Mouse (Mus musculus) WW6 (cell line): ENCODE results near the gene Chst14.
A peak's percentile ranks its signal among the peaks of the same experiment; 100 is the strongest.

Experiments
- DNase-seq: peaks from one replicate; pipeline ENCODE4 v3.0.0-alpha.2; 2013; ENCODE audit warnings: low read depth, low spot score

Chst14 gene

GRCm38 (mm10) chr2:118963676-118964012 lies 37.3 kb downstream of the Chst14 start:
- DNase-seq: no peak

GRCm38 (mm10) chr2:118969585-118970147 lies 43.4 kb downstream of the Chst14 start:
- no peak for DNase-seq

GRCm38 (mm10) chr2:118972048-118972447 lies 45.8 kb downstream of the Chst14 start:
- no peak for DNase-seq

GRCm38 (mm10) chr2:118972687-118973376 lies 46.5 kb downstream of the Chst14 start:
- peak; percentile 57 for DNase-seq

- DNase-seq: no peak
Measured at GRCm38 (mm10) chr2:118975855-118976254, 49.6 kb downstream of the Chst14 start.

GRCm38 (mm10) chr2:118976282-118976929 lies 50.1 kb downstream of the Chst14 start:
- DNase-seq: peak; percentile 70

GRCm38 (mm10) chr2:118976941-118977340 lies 50.6 kb downstream of the Chst14 start:
- DNase-seq: no peak

GRCm38 (mm10) chr2:118978064-118978463 lies 51.8 kb downstream of the Chst14 start:
- DNase-seq: no peak
